Mouse (Mus musculus) MEL-GATA-1-ER (cell line): ENCODE results near the gene Nupl1.

Experiments used
- DNase-seq: peaks from one replicate; pipeline ENCODE4 v3.0.0-alpha.2; 2012; ENCODE audit warnings: low read depth; ENCODE audit errors: extremely low read depth

The Nupl1 gene

GRCm38 (mm10) chr14:60238551-60238950 is 12.7 kb downstream of the Nupl1 start:
- DNase-seq, result no peak

- DNase-seq, result no peak
Measured at GRCm38 (mm10) chr14:60219886-60220285, 31.3 kb downstream of the Nupl1 start.

- DNase-seq, result no peak
Measured at GRCm38 (mm10) chr14:60217616-60218015, 33.6 kb downstream of the Nupl1 start.

GRCm38 (mm10) chr14:60216125-60216524 is 35.1 kb downstream of the Nupl1 start:
- DNase-seq, result no peak

- DNase-seq, result no peak
Measured at GRCm38 (mm10) chr14:60215000-60215399, 36.2 kb downstream of the Nupl1 start.

GRCm38 (mm10) chr14:60214040-60214439 is 37.2 kb downstream of the Nupl1 start:
- no peak for DNase-seq

- no peak for DNase-seq
Measured at GRCm38 (mm10) chr14:60209166-60209565, 42.1 kb downstream of the Nupl1 start.

- DNase-seq, result no peak
Measured at GRCm38 (mm10) chr14:60204993-60205392, 46.2 kb downstream of the Nupl1 start.

GRCm38 (mm10) chr14:60196884-60197283 is 54.3 kb downstream of the Nupl1 start, which contains the start of gene Atp8a2:
Gene Atp8a2 (minus strand): TSS chr14:60197179.
- DNase-seq, result no peak

GRCm38 (mm10) chr14:60195999-60196398 is 55.2 kb downstream of the Nupl1 start:
- DNase-seq, result no peak

GRCm38 (mm10) chr14:60194606-60195005 is 56.6 kb downstream of the Nupl1 start:
- DNase-seq, result peak; percentile 80

- DNase-seq, result no peak
Measured at GRCm38 (mm10) chr14:60189771-60190170, 61.5 kb downstream of the Nupl1 start.

GRCm38 (mm10) chr14:60188201-60188825 is 62.9 kb downstream of the Nupl1 start:
- DNase-seq, result no peak

GRCm38 (mm10) chr14:60181306-60181705 is 69.9 kb downstream of the Nupl1 start:
- DNase-seq, result no peak

GRCm38 (mm10) chr14:60178571-60178955 is 72.7 kb downstream of the Nupl1 start:
- no peak for DNase-seq

GRCm38 (mm10) chr14:60177614-60178570 is 73.3 kb downstream of the Nupl1 start:
- DNase-seq, result peak; percentile 67

GRCm38 (mm10) chr14:60176891-60177613 is 74.2 kb downstream of the Nupl1 start:
- no peak for DNase-seq

- DNase-seq, result no peak
Measured at GRCm38 (mm10) chr14:60176469-60176890, 74.8 kb downstream of the Nupl1 start.

GRCm38 (mm10) chr14:60172286-60173055 is 78.8 kb downstream of the Nupl1 start:
- no peak for DNase-seq

- no peak for DNase-seq
Measured at GRCm38 (mm10) chr14:60170845-60171610, 80.2 kb downstream of the Nupl1 start.
